Mouse (Mus musculus): ENCODE measurements at regions not wholly inside any gene's neighbourhood (a gene's known extent, or its start where the extent isn't known, plus 50 kb on each side); places are given as distances from the start of the nearest gene placed in this dataset.

GRCm38 (mm10) chr8:18217192-18217591 lies 760.9 kb downstream of the Defb40 start:
- Histone ChIP-seq H3K79me2 (ENCODE audit: control insufficient read depth, insufficient read depth, low read length, poor library complexity) (no peaks in the 10 kb centered on the region), H3K9ac (ENCODE audit: control insufficient read depth, low read depth, low read length, poor library complexity, severe bottlenecking) (no peak overlapping the region), H3K36me3 (ENCODE audit: control insufficient read depth in 1 of 2, insufficient read depth in 2 of 2, low read length in 2 of 2) (no peaks in the 10 kb centered on the region)

GRCm38 (mm10) chr8:18216516-18216915 lies 761.5 kb downstream of the Defb40 start:
- H3K4me1 ChIP-seq (ENCODE audit: control insufficient read depth in 1 of 2, insufficient read depth in 2 of 2, low read length in 2 of 2), result no peaks in the 10 kb centered on the region
- H3K27ac ChIP-seq (ENCODE audit: control insufficient read depth, low read depth, low read length), result no peak overlapping the region
- no peak overlapping the region for H3K4me3 ChIP-seq (ENCODE audit: control insufficient read depth in 1 of 2, insufficient read depth in 1 of 2, low read depth in 2 of 2, low read length in 2 of 2)
- H3K9me3 ChIP-seq (replicated peaks; ENCODE audit: insufficient read depth, low read length), result no peaks in the 10 kb centered on the region
- H3K27me3 ChIP-seq (ENCODE audit: control insufficient read depth in 1 of 2, insufficient read depth in 2 of 2, low read length in 2 of 2), result no peaks in the 10 kb centered on the region
- TF ChIP-seq USF2 (IDR thresholded peaks at IDR 0.05; ENCODE audit: borderline replicate concordance in 1 of 2, insufficient read depth in 1 of 2, low read depth in 1 of 2, low read length in 2 of 2) (no peak), TAL1 (IDR thresholded peaks at IDR 0.05; ENCODE audit: low read length) (no peak), POLR2A (IDR thresholded peaks at IDR 0.05; ENCODE audit: control insufficient read depth in 1 of 2, insufficient read depth in 1 of 2, low read depth in 1 of 2, low read length in 2 of 2, poor library complexity in 1 of 2) (no peak), POLR2AphosphoS2 (IDR thresholded peaks at IDR 0.05; ENCODE audit: low read length) (no peak), MXI1 (IDR thresholded peaks at IDR 0.05; ENCODE audit: low read depth, low read length) (no peak), KAT2A (conservative IDR thresholded peaks at IDR 0.05; ENCODE audit: low read depth, low read length) (no peak), JUND (IDR thresholded peaks at IDR 0.05; ENCODE audit: low read depth, low read length) (no peak), CTCF (IDR thresholded peaks at IDR 0.05 in 2 of 3, conservative IDR thresholded peaks at IDR 0.05 in 1 of 3; ENCODE audit: control insufficient read depth in 1 of 3, insufficient read depth in 1 of 3, low read depth in 2 of 3, low read length in 3 of 3, poor library complexity in 1 of 3, severe bottlenecking in 1 of 3) (no peak), ZC3H11A (IDR thresholded peaks at IDR 0.05; ENCODE audit: low read depth, low read length) (no peak), HCFC1 (IDR thresholded peaks at IDR 0.05; ENCODE audit: low read depth, low read length) (no peak), EP300 (IDR thresholded peaks at IDR 0.05; ENCODE audit: low read depth in 1 of 2, low read length in 2 of 2) (no peak), MAX (IDR thresholded peaks at IDR 0.05; ENCODE audit: low read length) (no peak)
- no peaks in the 10 kb centered on the region for H3K36me3 ChIP-seq (ENCODE audit: control insufficient read depth in 1 of 2, insufficient read depth in 2 of 2, low read length in 2 of 2)
- no peaks in the 10 kb centered on the region for H3K79me2 ChIP-seq (ENCODE audit: control insufficient read depth, insufficient read depth, low read length, poor library complexity)
- no peak overlapping the region for H3K9ac ChIP-seq (ENCODE audit: control insufficient read depth, low read depth, low read length, poor library complexity, severe bottlenecking)
- no peak for DNase-seq (ENCODE audit: low read depth, low spot score)

More at GRCm38 (mm10) chr8:18217192-18217591, 760.9 kb downstream of the Defb40 start:
- Histone ChIP-seq H3K4me3 (ENCODE audit: control insufficient read depth in 1 of 2, insufficient read depth in 1 of 2, low read depth in 2 of 2, low read length in 2 of 2) (no peak overlapping the region), H3K4me1 (ENCODE audit: control insufficient read depth in 1 of 2, insufficient read depth in 2 of 2, low read length in 2 of 2) (no peaks in the 10 kb centered on the region), H3K27me3 (ENCODE audit: control insufficient read depth in 1 of 2, insufficient read depth in 2 of 2, low read length in 2 of 2) (no peaks in the 10 kb centered on the region), H3K9me3 (replicated peaks; ENCODE audit: insufficient read depth, low read length) (no peaks in the 10 kb centered on the region), H3K27ac (ENCODE audit: control insufficient read depth, low read depth, low read length) (no peak overlapping the region)
- no peak for DNase-seq (ENCODE audit: low read depth, low spot score)
- TF ChIP-seq UBTF (IDR thresholded peaks at IDR 0.05; ENCODE audit: borderline replicate concordance, insufficient read depth, low read depth, low read length), result no peak
- no peak for TF ChIP-seq BHLHE40 (IDR thresholded peaks at IDR 0.05; ENCODE audit: borderline replicate concordance, low read depth, low read length)
- no peak for TF ChIP-seq ZC3H11A (IDR thresholded peaks at IDR 0.05; ENCODE audit: low read depth, low read length)
- TF ChIP-seq HCFC1 (IDR thresholded peaks at IDR 0.05; ENCODE audit: low read depth, low read length), result no peak
- no peak for TF ChIP-seq ZKSCAN1 (IDR thresholded peaks at IDR 0.05; ENCODE audit: low read depth, low read length)
